Mouse (Mus musculus) spleen, postnatal 14 days (tissue): ENCODE measurements around the gene Nkg7.
A peak's percentile ranks its signal among the peaks of the same experiment; 100 is the strongest.

Experiments
- DNase-seq, 2 experiments: peaks; one replicate each; pipeline ENCODE4 v3.0.0; 2021 to 2022; ENCODE audit warnings: low spot score in 2 of 2

Gene Nkg7

DNA sequence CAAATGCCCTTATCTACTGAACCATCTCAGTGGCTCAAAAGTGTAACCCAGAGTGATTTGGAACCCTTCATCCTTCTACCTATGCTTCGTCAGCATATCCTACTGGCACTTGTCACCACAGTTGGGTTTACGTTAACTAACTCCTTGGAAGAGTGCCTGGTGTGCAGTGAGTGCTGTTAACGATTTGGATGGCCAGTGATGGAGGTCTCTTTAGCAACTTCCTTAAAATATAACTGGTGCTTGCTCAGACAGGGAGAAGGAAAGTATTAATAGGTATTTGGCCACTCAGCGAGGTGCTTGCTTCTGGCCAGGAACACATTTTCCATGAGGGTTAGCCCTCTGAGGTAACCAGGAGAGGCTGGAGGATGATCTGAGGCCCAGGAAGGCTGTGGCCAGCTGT lies 10.9 kb downstream of the Nkg7 start:
- no peak for DNase-seq

DNA sequence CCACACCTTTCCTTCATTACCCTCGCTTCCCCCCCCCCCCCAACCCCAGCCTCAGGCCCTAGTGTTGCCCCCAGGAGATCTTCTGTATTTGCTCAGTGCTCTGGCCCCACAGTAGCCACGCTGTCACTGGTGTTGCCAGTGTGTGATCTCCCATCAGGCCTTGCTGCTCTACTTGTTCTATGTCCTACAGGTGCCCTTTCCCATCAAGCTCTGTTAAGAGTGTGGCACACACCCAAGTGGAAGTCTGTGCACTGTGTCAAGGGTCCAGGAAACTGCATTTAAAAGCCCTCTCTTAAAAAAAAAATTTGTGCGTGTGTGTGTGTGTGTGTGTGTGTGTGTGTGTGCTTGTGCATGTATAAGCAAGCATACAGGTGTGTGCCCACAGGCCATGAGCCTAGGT lies 11.4 kb downstream of the Nkg7 start:
- no peak for DNase-seq

DNA sequence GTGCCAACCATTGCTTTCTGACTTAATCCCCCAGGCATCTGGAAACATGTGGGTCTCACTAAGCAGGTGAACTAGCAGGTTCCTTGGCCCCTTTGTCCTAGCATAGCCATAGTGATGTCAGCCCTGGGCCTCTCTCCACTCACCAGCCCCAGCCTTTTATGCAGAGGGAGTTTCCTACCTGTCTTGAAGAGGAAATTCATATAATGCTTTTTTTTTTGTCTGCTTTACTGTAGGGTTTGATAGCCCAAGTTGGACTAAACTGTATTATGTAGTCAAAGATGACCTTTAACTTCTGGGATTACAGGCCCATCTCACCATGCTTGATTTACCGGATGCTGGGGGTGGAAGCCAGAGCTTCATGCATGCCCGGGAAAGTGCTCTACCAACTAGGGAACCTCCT lies 12.9 kb downstream of the Nkg7 start:
- no peak for DNase-seq

- DNase-seq: no peak
Observed at GRCm38 (mm10) chr7:43451726-43452125, 14.9 kb downstream of the Nkg7 start.

DNA sequence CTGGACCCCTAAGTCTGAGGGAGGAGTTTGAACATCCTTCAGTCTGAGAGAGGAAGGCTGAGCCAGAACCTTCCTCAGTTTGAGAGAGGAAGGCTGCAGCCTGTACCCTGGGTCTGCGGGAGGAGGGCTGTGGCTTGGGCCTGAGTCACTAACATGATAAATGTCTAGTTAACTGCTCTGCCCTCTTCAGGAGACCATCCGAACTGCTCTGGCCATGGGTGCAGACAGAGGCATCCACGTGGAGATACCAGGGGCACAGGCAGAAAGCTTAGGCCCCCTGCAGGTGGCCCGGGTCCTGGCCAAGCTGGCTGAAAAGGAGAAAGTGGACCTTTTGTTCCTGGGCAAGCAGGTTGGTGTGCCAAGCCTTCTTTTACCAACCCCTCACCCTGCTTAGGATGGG lies 15.7 kb downstream of the Nkg7 start:
- DNase-seq: peak; percentile 39 to 55

GRCm38 (mm10) chr7:43453599-43454355 lies 16.9 kb downstream of the Nkg7 start:
- DNase-seq: no peak

DNA sequence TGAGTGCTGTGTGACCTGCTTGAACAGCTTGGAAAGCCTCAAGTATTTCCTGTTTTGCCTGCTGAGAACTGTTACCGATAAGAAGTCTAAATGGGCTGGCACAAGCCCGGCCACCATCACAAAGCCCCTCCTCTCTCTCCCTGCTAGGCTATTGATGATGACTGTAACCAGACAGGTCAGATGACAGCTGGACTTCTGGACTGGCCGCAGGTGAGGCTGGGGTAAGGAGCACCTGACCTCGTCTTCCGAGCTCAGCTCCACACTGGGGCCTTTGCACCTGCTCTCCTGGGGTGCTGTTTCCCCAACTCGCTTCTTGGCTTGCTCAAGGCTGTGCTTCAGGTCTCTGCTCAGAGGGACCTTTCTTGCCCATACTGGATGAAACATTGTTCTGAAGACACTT lies 17.5 kb downstream of the Nkg7 start:
- DNase-seq: no peak

- DNase-seq: no peak
Observed at GRCm38 (mm10) chr7:43462851-43463250, 26.0 kb downstream of the Nkg7 start, which contains the start of gene Vsig10l. Vsig10l (plus strand) TSS chr7:43463151.

DNA sequence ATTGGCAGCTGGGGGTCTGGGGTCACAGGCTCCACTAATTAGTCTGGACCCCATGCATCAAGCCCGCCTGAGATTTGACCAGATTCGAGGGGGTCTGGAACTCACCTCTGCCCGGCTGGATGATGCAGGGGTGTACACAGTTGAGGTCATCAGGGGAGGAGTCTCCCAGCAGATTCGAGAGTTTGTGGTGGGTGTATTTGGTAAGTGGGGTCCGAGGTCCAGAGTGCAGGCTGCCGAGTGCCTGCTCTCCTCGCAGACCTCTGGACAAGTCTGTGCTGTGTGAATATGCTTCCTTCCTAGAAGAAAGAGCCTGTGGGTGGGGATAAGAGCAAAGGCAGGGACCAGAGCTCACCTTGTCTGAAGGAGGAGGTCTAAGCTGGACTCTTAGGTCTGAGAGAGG lies 27.1 kb downstream of the Nkg7 start:
- no peak for DNase-seq

DNA sequence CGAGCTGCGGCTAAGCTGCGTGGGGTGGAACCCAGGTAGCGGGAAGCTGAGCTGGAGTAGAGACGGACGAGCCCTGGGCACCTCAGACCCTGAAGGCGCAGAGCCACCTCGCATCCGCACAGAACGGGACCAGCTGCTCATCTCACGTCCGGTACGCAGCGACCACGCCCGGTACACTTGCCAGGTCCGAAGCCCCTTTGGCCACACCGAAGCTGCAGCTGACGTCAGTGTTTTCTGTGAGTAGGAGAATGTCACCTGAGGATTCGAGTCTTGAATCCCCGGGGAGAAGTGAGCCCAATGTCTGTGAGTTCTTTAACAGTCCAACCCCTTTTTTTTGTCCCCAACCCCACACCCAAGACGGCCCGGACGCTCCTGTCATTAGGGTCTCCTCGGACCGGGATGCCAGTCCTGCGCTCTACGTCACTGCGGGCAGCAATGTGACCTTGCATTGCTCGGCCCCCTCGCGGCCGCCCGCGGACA lies 28.0 kb downstream of the Nkg7 start:
- no peak for DNase-seq

- DNase-seq: peak; percentile 75 to 84
Observed at GRCm38 (mm10) chr7:43465344-43466098, 28.6 kb downstream of the Nkg7 start.

DNA sequence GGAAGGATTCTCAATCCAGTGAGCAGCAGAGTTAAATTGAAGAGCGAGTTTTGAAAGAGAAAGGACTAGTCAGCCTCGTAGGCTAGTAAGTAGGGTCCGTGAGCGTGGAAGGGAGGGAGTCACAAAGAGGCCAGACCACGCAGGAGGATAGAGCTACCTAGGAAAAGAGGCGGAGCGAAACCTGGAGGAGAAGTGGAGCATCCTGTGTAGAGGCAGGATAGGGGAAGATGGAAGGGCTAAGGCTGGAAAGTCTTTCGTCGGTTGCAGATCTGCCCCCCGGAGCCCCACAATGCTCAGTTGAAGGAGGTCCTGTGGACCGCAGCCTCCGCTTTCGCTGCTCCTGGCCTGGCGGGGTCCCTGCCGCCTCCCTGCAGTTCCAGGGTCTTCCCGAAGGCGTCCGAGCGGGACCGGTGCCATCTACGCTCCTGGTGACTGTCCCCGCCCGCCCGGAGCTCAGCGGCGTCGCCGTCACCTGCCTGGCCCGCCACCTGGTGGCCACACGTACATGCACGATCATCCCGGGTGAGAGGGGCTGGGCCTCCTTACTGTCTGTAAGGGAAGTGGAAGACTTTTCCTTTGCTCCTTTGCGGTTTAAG lies 29.3 kb downstream of the Nkg7 start:
- peak; percentile 64 to 77 for DNase-seq

DNA sequence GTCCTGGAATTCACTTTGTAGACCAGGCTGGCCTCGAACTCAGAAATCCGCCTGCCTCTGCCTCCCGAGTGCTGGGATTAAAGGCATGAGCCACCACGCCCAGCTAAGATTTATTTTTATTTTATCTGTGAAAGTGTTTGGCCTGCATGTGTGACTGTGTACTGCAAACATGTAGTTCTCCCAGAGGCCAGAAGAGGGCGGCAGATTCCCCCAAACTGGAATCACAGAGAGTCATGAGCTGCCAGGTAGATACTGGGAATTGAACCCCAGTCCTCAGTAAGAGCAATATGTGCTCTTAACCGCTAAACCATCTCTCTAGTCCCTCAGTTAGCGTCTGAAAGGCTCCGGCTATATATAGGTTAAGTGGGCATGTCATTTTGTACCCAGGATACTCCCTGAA lies 33.5 kb downstream of the Nkg7 start:
- DNase-seq: peak in 1 of 2 experiments; percentile 36

DNA sequence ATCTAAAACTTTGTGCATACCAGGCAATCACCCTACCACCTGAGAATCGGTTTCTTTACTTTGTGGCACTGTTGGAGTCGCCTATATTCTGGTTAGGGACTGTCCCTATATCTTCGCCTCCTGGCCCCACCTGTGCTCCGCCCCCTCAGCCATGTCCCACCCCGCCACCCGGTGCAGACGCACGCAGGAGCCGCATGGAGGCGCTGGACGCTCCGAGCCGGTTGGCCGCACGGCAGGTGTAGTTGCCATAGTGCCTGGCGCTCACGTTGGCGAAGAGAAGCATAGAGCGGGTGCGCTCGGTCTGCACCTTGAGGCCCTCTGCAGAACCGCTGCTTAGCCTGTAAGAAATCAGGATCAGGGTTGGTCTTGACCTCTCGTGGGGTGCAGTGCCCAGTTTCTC lies 38.8 kb downstream of the Nkg7 start:
- DNase-seq: peak in 1 of 2 experiments; percentile 14

DNA sequence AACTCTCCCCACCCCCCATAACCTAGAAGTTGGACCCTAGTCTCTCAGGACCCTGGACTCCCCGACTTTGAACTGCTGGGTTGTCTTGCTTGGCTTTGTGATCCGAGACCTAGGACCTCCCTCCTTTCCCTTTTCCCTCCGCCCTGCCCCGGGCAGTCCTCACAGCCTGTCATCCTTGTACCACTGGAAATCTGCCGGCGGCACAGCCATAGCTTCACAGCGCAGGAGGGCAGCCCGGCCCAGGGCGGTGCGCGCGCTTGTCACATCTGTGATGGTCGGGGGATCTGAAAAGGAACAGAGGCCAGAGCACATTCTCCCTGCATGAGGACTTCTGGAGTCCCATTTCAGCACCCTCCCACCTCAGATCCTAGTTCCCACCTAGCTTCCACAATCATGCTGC lies 39.5 kb downstream of the Nkg7 start:
- no peak for DNase-seq

GRCm38 (mm10) chr7:43481191-43481590 lies 44.3 kb downstream of the Nkg7 start:
- no peak for DNase-seq

- no peak for DNase-seq
Observed at GRCm38 (mm10) chr7:43482090-43482716, 45.3 kb downstream of the Nkg7 start.

- no peak for DNase-seq
Observed at GRCm38 (mm10) chr7:43483236-43483635, 46.4 kb downstream of the Nkg7 start.
